Mouse (Mus musculus) ovary, adult 10 weeks (tissue): ENCODE data around the gene Abhd6. TPM values are rescaled to one million over a fixed set of nuclear protein-coding genes. Genes with fewer than 3 reads are reported as not detected.

Experiments
- polyA plus RNA-seq: library from polyadenylated mRNA; stranded (reverse); fragments of 350-450 nt; fragmentation: Illumina TruSeq; extraction: RNeasy Lipid Tissue Mini Kit (QIAGEN cat#74804); gene quantifications from one replicate; pipeline ENCODE4 v1.2.3, GENCODE M21; 2014

The Abhd6 gene
- polyA plus RNA-seq: 13.7 TPM

GRCm38 (mm10) chr14:8002432-8003092 lies at the start of gene Abhd6:
Gene Abhd6, plus strand, starts transcription at chr14:8002902.

GRCm38 (mm10) chr14:7957049-7957448 lies 45.7 kb upstream of the Abhd6 start, which contains the start of gene Gm45521:
Gene Gm45521, plus strand, starts transcription at chr14:7957288.

GRCm38 (mm10) chr14:7994271-7994767 lies 8.4 kb upstream of the Abhd6 start, which contains the start of gene Dnase1l3:
Gene Dnase1l3, minus strand, starts transcription at chr14:7994573.

GRCm38 (mm10) chr14:8080165-8080679 lies 77.5 kb downstream of the Abhd6 start, which contains the start of gene Rpp14:
Gene Rpp14, plus strand, starts transcription at chr14:8080367.

GRCm38 (mm10) chr14:8097978-8098686 lies 95.4 kb downstream of the Abhd6 start, which contains the start of gene Pxk:
Gene Pxk, plus strand, starts transcription at chr14:8098211.

Other genes with a start within 250 kb of the Abhd6 start
- not detected for gene Gm26661, start 211.3 kb upstream of the Abhd6 start, polyA plus RNA-seq
- 4.8 TPM for gene Flnb, start 184.9 kb upstream of the Abhd6 start, polyA plus RNA-seq
- not detected for gene Gm45521, start 45.6 kb upstream of the Abhd6 start, polyA plus RNA-seq
- 0.31 TPM for gene Dnase1l3, start 8.3 kb upstream of the Abhd6 start, polyA plus RNA-seq
- gene Rpp14, start 77.5 kb downstream of the Abhd6 start, polyA plus RNA-seq: 64.5 TPM
- 32.8 TPM for gene Pxk, start 95.3 kb downstream of the Abhd6 start, polyA plus RNA-seq
- 169 TPM for gene Pdhb, start 170.1 kb downstream of the Abhd6 start, polyA plus RNA-seq
- 28.0 TPM for gene Kctd6, start 211.2 kb downstream of the Abhd6 start, polyA plus RNA-seq